Mouse (Mus musculus) lung, adult 18-20 months (tissue): ENCODE data around the gene Fam57a.

Source experiments
- DNase-seq, 2 experiments: peaks; one replicate each; pipeline ENCODE4 v3.0.0; 2022; ENCODE audit warnings: mixed read lengths in 2 of 2

Gene Fam57a

GRCm38 (mm10) chr11:76179495-76180145 lies at the start of gene Fam57a, which contains the start of gene Vps53:
Fam57a (plus strand) TSS chr11:76179671.
Vps53 (minus strand) TSS chr11:76179647.
- peak; percentile 90 to 93 for DNase-seq

GRCm38 (mm10) chr11:76130859-76131258 lies 48.6 kb upstream of the Fam57a start:
- DNase-seq = peak; percentile 65 to 86

- no peak for DNase-seq
Observed at GRCm38 (mm10) chr11:76135641-76136437, 43.6 kb upstream of the Fam57a start.

GRCm38 (mm10) chr11:76137996-76138395 lies 41.5 kb upstream of the Fam57a start:
- DNase-seq = no peak

- no peak for DNase-seq
Observed at GRCm38 (mm10) chr11:76144386-76144785, 35.1 kb upstream of the Fam57a start.

- no peak for DNase-seq
Observed at GRCm38 (mm10) chr11:76145169-76145568, 34.3 kb upstream of the Fam57a start.

- no peak for DNase-seq
Observed at GRCm38 (mm10) chr11:76146187-76147010, 33.1 kb upstream of the Fam57a start.

GRCm38 (mm10) chr11:76148055-76149008 lies 31.1 kb upstream of the Fam57a start:
- DNase-seq = peak in 1 of 2 experiments; percentile 31

GRCm38 (mm10) chr11:76150980-76151379 lies 28.5 kb upstream of the Fam57a start:
- no peak for DNase-seq

- DNase-seq = no peak
Observed at GRCm38 (mm10) chr11:76153236-76153951, 26.1 kb upstream of the Fam57a start.

GRCm38 (mm10) chr11:76154200-76154599 lies 25.3 kb upstream of the Fam57a start:
- no peak for DNase-seq

GRCm38 (mm10) chr11:76154861-76155260 lies 24.6 kb upstream of the Fam57a start:
- no peak for DNase-seq

GRCm38 (mm10) chr11:76158375-76158774 lies 21.1 kb upstream of the Fam57a start:
- DNase-seq = peak in 1 of 2 experiments; percentile 6

GRCm38 (mm10) chr11:76160251-76160650 lies 19.2 kb upstream of the Fam57a start:
- DNase-seq = peak in 1 of 2 experiments; percentile 15

- DNase-seq = no peak
Observed at GRCm38 (mm10) chr11:76166657-76167056, 12.8 kb upstream of the Fam57a start.

GRCm38 (mm10) chr11:76167079-76167765 lies 12.2 kb upstream of the Fam57a start:
- DNase-seq = peak; percentile 56 to 74

GRCm38 (mm10) chr11:76168976-76169375 lies 10.5 kb upstream of the Fam57a start:
- no peak for DNase-seq

GRCm38 (mm10) chr11:76170207-76170606 lies 9.3 kb upstream of the Fam57a start:
- no peak for DNase-seq

- DNase-seq = peak in 1 of 2 experiments; percentile 20
Observed at GRCm38 (mm10) chr11:76178726-76179494, 561 bp upstream of the Fam57a start.

GRCm38 (mm10) chr11:76180146-76180540 lies 672 bp downstream of the Fam57a start:
- no peak for DNase-seq
